Mouse (Mus musculus): ENCODE data around the gene Olfr735.

- no peak for TF ChIP-seq POLR2A (IDR thresholded peaks at IDR 0.05; ENCODE audit: control insufficient read depth, low read depth, low read length)
- no peak for TF ChIP-seq CTCF (IDR thresholded peaks at IDR 0.05; ENCODE audit: control insufficient read depth, insufficient read depth, insufficient replicate concordance, low read depth, low read length)
Measured at GRCm38 (mm10) chr14:50363561-50363960, 14.9 kb upstream of the Olfr735 start.
